Mouse (Mus musculus) spleen, adult 2 months (tissue): ENCODE data around the gene Gm9821.

Experiments
- CTCF ChIP-seq: fragments of 200-500 bp; IDR thresholded peaks from 2 replicates; pipeline ENCODE4 v1.5.1; 2011; ENCODE audit warnings: mild to moderate bottlenecking, inconsistent platforms; ENCODE audit not compliant: insufficient read depth, insufficient read length, insufficient replicate concordance; ENCODE audit errors: extremely low read depth
- POLR2A ChIP-seq: fragments of 200-500 bp; IDR thresholded peaks from 2 replicates; pipeline ENCODE4 v1.6.1; 2011; ENCODE audit warnings: low read depth, low read length, inconsistent platforms

GRCm38 (mm10) chr2:91927826-91928533, 17.5 kb upstream of the Gm9821 start:
- TF ChIP-seq POLR2A (no peak), CTCF (peak; percentile 66)
